Mouse (Mus musculus): ENCODE measurements at regions not wholly inside any gene's neighbourhood (a gene's known extent, or its start where the extent isn't known, plus 50 kb on each side); places are given as distances from the start of the nearest gene placed in this dataset.

- no peak for TF ChIP-seq CTCF (IDR thresholded peaks at IDR 0.05; ENCODE audit: borderline replicate concordance, extremely low read depth, insufficient read depth, insufficient read length)
- TF ChIP-seq POLR2A (IDR thresholded peaks at IDR 0.05; ENCODE audit: borderline replicate concordance, extremely low read depth, insufficient read depth, insufficient read length, poor library complexity, severe bottlenecking): no peak
Measured at GRCm38 (mm10) chr13:44676041-44676440, 53.2 kb upstream of the Jarid2 start.

Data from brain, embryonic 14.5 days (tissue).